Mouse (Mus musculus) MEL (cell line): Measurements from ENCODE around the gene Nfe2. TPM values are rescaled to one million over a fixed set of nuclear protein-coding genes. Genes with fewer than 3 reads are reported as not detected.

Experiments used
- DNase-seq: peaks from one replicate; pipeline ENCODE4 v3.0.0; 2011; ENCODE audit warnings: low read depth, low spot score
- H3K27ac ChIP-seq: 2 replicates; pipeline ENCODE4 v1.5.1; 2012; ENCODE audit warnings: low read depth, mild to moderate bottlenecking, control low read depth, low read length, moderate library complexity; ENCODE audit not compliant: control insufficient read depth
- H3K27me3 ChIP-seq, 2 experiments: fragments of 150-350 bp in 1 of 2; sonication (generic) in 1 of 2; 2 replicates each; pipeline ENCODE4 v1.6.1; 2012; ENCODE audit warnings: low read length in 2 of 2, mild to moderate bottlenecking in 2 of 2, improper control_type of control experiment in 1 of 2, moderate library complexity in 1 of 2; ENCODE audit not compliant: insufficient read depth in 2 of 2, control insufficient read depth in 1 of 2
- H3K36me3 ChIP-seq, 2 experiments: 2 replicates each; pipeline ENCODE4 v1.6.1; 2012 to 2014; ENCODE audit warnings: low read length in 2 of 2, improper control_type of control experiment in 1 of 2, inconsistent platforms in 1 of 2, mild to moderate bottlenecking in 1 of 2; ENCODE audit not compliant: insufficient read depth in 2 of 2, control insufficient read depth in 1 of 2
- H3K4me1 ChIP-seq, 2 experiments: fragments of 150-350 bp in 1 of 2; sonication (generic) in 1 of 2; 2 replicates each; pipeline ENCODE4 v1.6.1; 2012; ENCODE audit warnings: low read length in 2 of 2, improper control_type of control experiment in 1 of 2, mild to moderate bottlenecking in 1 of 2; ENCODE audit not compliant: insufficient read depth in 2 of 2, control insufficient read depth in 1 of 2
- H3K4me3 ChIP-seq, 2 experiments: fragments of 150-350 bp in 1 of 2; sonication (generic) in 1 of 2; 2 replicates each; pipeline ENCODE4 v1.5.1; 2012; ENCODE audit warnings: low read depth in 2 of 2, low read length in 2 of 2, mild to moderate bottlenecking in 2 of 2, moderate library complexity in 2 of 2, control low read depth in 1 of 2, improper control_type of control experiment in 1 of 2; ENCODE audit not compliant: control insufficient read depth in 1 of 2, insufficient read depth in 1 of 2
- H3K79me2 ChIP-seq: 2 replicates; pipeline ENCODE4 v1.6.1; 2012; ENCODE audit warnings: mild to moderate bottlenecking, low read length, moderate library complexity; ENCODE audit not compliant: control insufficient read depth, poor library complexity, insufficient read depth
- H3K9ac ChIP-seq: 2 replicates; pipeline ENCODE4 v1.6.1; 2012; ENCODE audit warnings: low read depth, mild to moderate bottlenecking, control low read depth, low read length, moderate library complexity; ENCODE audit not compliant: control insufficient read depth, poor library complexity, severe bottlenecking
- H3K9me3 ChIP-seq: fragments of 150-350 bp; sonication (generic); replicated peaks from 2 replicates; pipeline ENCODE4 v1.6.1; 2012; ENCODE audit warnings: mild to moderate bottlenecking, low read length, improper control_type of control experiment, moderate library complexity; ENCODE audit not compliant: insufficient read depth
- CHD1 ChIP-seq: IDR thresholded peaks from 2 replicates; pipeline ENCODE4 v1.6.1; 2012; ENCODE audit warnings: low read depth, mild to moderate bottlenecking, inconsistent platforms, low read length, improper control_type of control experiment
- CTCF ChIP-seq, 3 experiments: IDR thresholded peaks in 2 of 3; conservative IDR thresholded peaks in 1 of 3; 2 replicates each; pipeline ENCODE4 v1.5.1; 2011 to 2012; ENCODE audit warnings: low read length in 3 of 3, low read depth in 2 of 3, mild to moderate bottlenecking in 2 of 3, improper control_type of control experiment in 1 of 3, inconsistent platforms in 1 of 3, mixed read lengths in 1 of 3, moderate library complexity in 1 of 3; ENCODE audit not compliant: control insufficient read depth in 1 of 3, insufficient read depth in 1 of 3, poor library complexity in 1 of 3, severe bottlenecking in 1 of 3
- EP300 ChIP-seq, 2 experiments: IDR thresholded peaks; 2 replicates each; pipeline ENCODE4 v1.6.1; 2011; ENCODE audit warnings: improper control_type of control experiment in 2 of 2, low read length in 2 of 2, low read depth in 1 of 2, mild to moderate bottlenecking in 1 of 2
- GATA1 ChIP-seq: IDR thresholded peaks from 2 replicates; pipeline ENCODE4 v1.6.1; 2011; ENCODE audit warnings: low read depth, low read length, improper control_type of control experiment
- HCFC1 ChIP-seq: IDR thresholded peaks from 2 replicates; pipeline ENCODE4 v1.6.1; 2012; ENCODE audit warnings: low read depth, mild to moderate bottlenecking, inconsistent platforms, low read length, improper control_type of control experiment, moderate library complexity
- JUND ChIP-seq: IDR thresholded peaks from 2 replicates; pipeline ENCODE4 v1.6.1; 2011; ENCODE audit warnings: low read depth, mild to moderate bottlenecking, improper control_type of control experiment, low read length
- MAFK ChIP-seq: IDR thresholded peaks from 2 replicates; pipeline ENCODE4 v1.6.1; 2011; ENCODE audit warnings: low read depth, mild to moderate bottlenecking, low read length, improper control_type of control experiment, borderline replicate concordance
- MAX ChIP-seq: IDR thresholded peaks from 2 replicates; pipeline ENCODE4 v1.6.1; 2011; ENCODE audit warnings: low read length, improper control_type of control experiment
- MAZ ChIP-seq: IDR thresholded peaks from 2 replicates; pipeline ENCODE4 v1.6.1; 2012; ENCODE audit warnings: low read depth, mild to moderate bottlenecking, inconsistent platforms, low read length, improper control_type of control experiment
- MYC ChIP-seq: IDR thresholded peaks from 2 replicates; pipeline ENCODE4 v1.6.1; 2011; ENCODE audit warnings: low read depth, mild to moderate bottlenecking, low read length, improper control_type of control experiment, moderate library complexity
- NRF1 ChIP-seq: IDR thresholded peaks from 2 replicates; pipeline ENCODE4 v1.6.1; 2014; ENCODE audit warnings: low read depth, mild to moderate bottlenecking, inconsistent platforms, low read length, improper control_type of control experiment, moderate library complexity; ENCODE audit not compliant: poor library complexity, insufficient read depth, severe bottlenecking
- POLR2A ChIP-seq, 2 experiments: IDR thresholded peaks; 2 replicates each; pipeline ENCODE4 v1.6.1; 2011 to 2012; ENCODE audit warnings: low read length in 2 of 2, mild to moderate bottlenecking in 2 of 2, control low read depth in 1 of 2, improper control_type of control experiment in 1 of 2, low read depth in 1 of 2, moderate library complexity in 1 of 2; ENCODE audit not compliant: control insufficient read depth in 1 of 2, insufficient read depth in 1 of 2, poor library complexity in 1 of 2
- POLR2AphosphoS2 ChIP-seq: IDR thresholded peaks from 2 replicates; pipeline ENCODE4 v1.6.1; 2011; ENCODE audit warnings: low read length, improper control_type of control experiment
- POLR2AphosphoS5 ChIP-seq: IDR thresholded peaks from 2 replicates; pipeline ENCODE4 v1.6.1; 2012; ENCODE audit warnings: low read depth, borderline replicate concordance, mild to moderate bottlenecking, inconsistent platforms, low read length, moderate library complexity, mixed read lengths
- SIN3A ChIP-seq: IDR thresholded peaks from 2 replicates; pipeline ENCODE4 v1.6.1; 2012; ENCODE audit warnings: low read length, improper control_type of control experiment, inconsistent platforms
- TCF12 ChIP-seq: IDR thresholded peaks from 2 replicates; pipeline ENCODE4 v1.6.1; 2014; ENCODE audit warnings: low read depth, mild to moderate bottlenecking, inconsistent platforms, low read length, improper control_type of control experiment, moderate library complexity
- UBTF ChIP-seq: IDR thresholded peaks from 2 replicates; pipeline ENCODE4 v1.6.1; 2012; ENCODE audit warnings: low read depth, mild to moderate bottlenecking, inconsistent platforms, low read length, improper control_type of control experiment, moderate library complexity, borderline replicate concordance; ENCODE audit not compliant: insufficient read depth
- USF1 ChIP-seq: IDR thresholded peaks from 2 replicates; pipeline ENCODE4 v1.6.1; 2014; ENCODE audit warnings: low read depth, mild to moderate bottlenecking, inconsistent platforms, low read length, improper control_type of control experiment, moderate library complexity
- USF2 ChIP-seq, 2 experiments: IDR thresholded peaks; 2 replicates each; pipeline ENCODE4 v1.6.1; 2011 to 2012; ENCODE audit warnings: improper control_type of control experiment in 2 of 2, low read length in 2 of 2, borderline replicate concordance in 1 of 2, inconsistent platforms in 1 of 2, low read depth in 1 of 2, mild to moderate bottlenecking in 1 of 2; ENCODE audit not compliant: insufficient read depth in 1 of 2
- ZC3H11A ChIP-seq: IDR thresholded peaks from 2 replicates; pipeline ENCODE4 v1.6.1; 2012; ENCODE audit warnings: low read depth, mild to moderate bottlenecking, inconsistent platforms, low read length, improper control_type of control experiment
- ZKSCAN1 ChIP-seq: IDR thresholded peaks from 2 replicates; pipeline ENCODE4 v1.6.1; 2012; ENCODE audit warnings: low read depth, mild to moderate bottlenecking, inconsistent platforms, low read length, improper control_type of control experiment, moderate library complexity
- ZMIZ1 ChIP-seq: IDR thresholded peaks from 2 replicates; pipeline ENCODE4 v1.6.1; 2012; ENCODE audit warnings: low read depth, mild to moderate bottlenecking, inconsistent platforms, low read length, improper control_type of control experiment, moderate library complexity
- ZNF384 ChIP-seq: IDR thresholded peaks from 2 replicates; pipeline ENCODE4 v1.6.1; 2012; ENCODE audit warnings: low read depth, mild to moderate bottlenecking, inconsistent platforms, low read length, improper control_type of control experiment
- polyA plus RNA-seq, 2 experiments: library from polyadenylated mRNA; stranded (reverse) in 1 of 2; unstranded in 1 of 2; fragments of >175 nt in 1 of 2; fragments of >200 nt in 1 of 2; gene quantifications; 2 replicates each; pipeline versions ENCODE4 v1.2.1 to v1.2.4; 2012; ENCODE audit warnings: low replicate concordance in 2 of 2, low read depth in 1 of 2; ENCODE audit not compliant: insufficient read length in 2 of 2, insufficient read depth in 1 of 2, missing spikeins in 1 of 2
- total RNA-seq: library from RNA; depleted of rRNA; stranded (reverse); fragments of 300-350 nt; gene quantifications from 2 replicates; pipeline ENCODE4 v1.2.3, GENCODE M21; 2012

Nfe2 gene
- total and polyA plus RNA-seq, 3 experiments: 74.6 to 103 TPM; not detected in 1

DNA sequence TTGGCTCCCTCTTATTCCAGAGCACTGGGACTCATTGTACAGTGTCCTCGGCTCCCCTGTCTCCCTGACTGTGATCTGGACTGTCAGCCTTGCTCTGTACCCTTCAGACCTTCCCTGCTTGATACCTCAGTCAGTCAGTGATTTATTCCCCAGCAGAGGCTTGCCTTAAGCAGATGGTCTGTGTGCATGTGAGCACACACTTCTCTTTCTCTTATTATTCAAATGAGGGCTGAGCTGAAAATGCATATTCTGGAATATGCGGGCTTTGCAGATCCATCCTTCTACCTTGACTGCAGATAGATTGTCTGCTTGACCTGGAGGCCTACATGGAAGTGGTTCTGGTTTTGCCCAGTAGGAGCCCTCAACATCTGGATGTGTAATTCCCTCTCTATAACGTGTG, 39.8 kb upstream of the Nfe2 start (continued):
- TF ChIP-seq USF2 (IDR thresholded peaks at IDR 0.05; ENCODE audit: borderline replicate concordance in 1 of 2, insufficient read depth in 1 of 2, low read depth in 1 of 2, low read length in 2 of 2): no peak
- TF ChIP-seq, all 39 proteins: peak for 0

DNA sequence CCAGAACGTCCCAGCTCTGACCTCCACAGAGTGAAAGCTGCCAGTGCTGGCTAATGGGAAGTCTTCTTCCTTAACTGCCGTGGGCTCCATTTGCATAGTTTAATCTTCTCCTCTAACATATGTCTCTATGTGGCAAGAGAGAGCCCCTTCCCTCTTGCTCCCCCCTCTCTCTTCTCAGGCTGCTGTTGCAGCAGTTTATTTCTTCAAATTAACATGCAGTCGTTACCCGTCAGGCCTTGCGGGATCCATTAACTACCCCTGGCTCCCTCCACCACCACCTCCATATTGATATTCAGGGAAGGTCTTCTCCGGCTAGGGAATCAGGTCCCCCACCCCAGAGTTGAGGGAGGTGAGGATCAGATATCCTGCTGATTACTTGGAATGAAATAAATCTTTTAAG, 39.1 kb upstream of the Nfe2 start:
- Histone ChIP-seq H3K9me3 (no peaks in the 10 kb centered on the region), H3K27me3 (no peaks in the 10 kb centered on the region), H3K4me3 (no peak overlapping the region), H3K9ac (no peak overlapping the region), H3K79me2 (no peaks in the 10 kb centered on the region), H3K36me3 (no peaks in the 10 kb centered on the region), H3K4me1 (no peaks in the 10 kb centered on the region), H3K27ac (no peak overlapping the region)
- DNase-seq: no peak
- TF ChIP-seq EP300 (IDR thresholded peaks at IDR 0.05; ENCODE audit: low read depth in 1 of 2, low read length in 2 of 2): no peak
- TF ChIP-seq MAFK: no peak
- TF ChIP-seq GATA1: no peak
- no peak for TF ChIP-seq ZKSCAN1
- TF ChIP-seq ZNF384: no peak
- no peak for TF ChIP-seq USF1
- TF ChIP-seq POLR2AphosphoS2: no peak

DNA sequence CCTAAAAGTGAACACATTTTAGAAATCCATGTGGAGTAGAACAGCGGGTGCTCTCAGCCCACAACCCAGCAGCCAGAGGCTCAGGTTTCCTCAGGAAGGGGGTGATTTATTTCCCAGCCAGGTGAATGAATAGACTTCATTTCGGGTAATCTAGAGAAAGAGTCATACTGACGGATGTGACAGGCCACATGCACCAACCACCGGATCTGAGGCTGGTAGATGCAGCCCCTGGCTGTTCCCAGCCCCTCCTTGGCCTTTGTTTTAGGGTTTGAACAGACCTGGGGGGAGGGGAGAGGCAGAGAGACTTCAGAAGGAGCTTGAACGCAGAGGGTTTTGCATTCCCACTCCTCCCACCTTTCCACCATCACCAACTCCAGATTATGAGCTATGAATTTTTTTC, 37.6 kb upstream of the Nfe2 start:
- H3K9me3 ChIP-seq: no peaks in the 10 kb centered on the region
- no peaks in the 10 kb centered on the region for H3K27me3 ChIP-seq
- no peaks in the 10 kb centered on the region for H3K79me2 ChIP-seq
- H3K9ac ChIP-seq: no peak overlapping the region
- no peak overlapping the region for H3K27ac ChIP-seq
- DNase-seq: no peak
- TF ChIP-seq SIN3A: no peak
- no peak for TF ChIP-seq EP300 (IDR thresholded peaks at IDR 0.05; ENCODE audit: low read depth in 1 of 2, low read length in 2 of 2)
- no peak for TF ChIP-seq MAX
- TF ChIP-seq USF1: no peak
- TF ChIP-seq JUND: no peak
- TF ChIP-seq ZC3H11A: no peak
- no peak for TF ChIP-seq MAZ
- no peak for TF ChIP-seq ZMIZ1
- no peak for TF ChIP-seq UBTF
- TF ChIP-seq ZNF384: no peak
- no peak for TF ChIP-seq NRF1
- no peak for TF ChIP-seq HCFC1
- TF ChIP-seq POLR2AphosphoS5: no peak
- TF ChIP-seq POLR2A (IDR thresholded peaks at IDR 0.05; ENCODE audit: control insufficient read depth in 1 of 2, insufficient read depth in 1 of 2, low read depth in 1 of 2, low read length in 2 of 2, poor library complexity in 1 of 2): no peak
- no peak for TF ChIP-seq TCF12
- TF ChIP-seq USF2 (IDR thresholded peaks at IDR 0.05; ENCODE audit: borderline replicate concordance in 1 of 2, insufficient read depth in 1 of 2, low read depth in 1 of 2, low read length in 2 of 2): no peak
- TF ChIP-seq CHD1: no peak
- TF ChIP-seq MYC: no peak
- no peak for TF ChIP-seq CTCF (IDR thresholded peaks at IDR 0.05 in 2 of 3, conservative IDR thresholded peaks at IDR 0.05 in 1 of 3; ENCODE audit: control insufficient read depth in 1 of 3, insufficient read depth in 1 of 3, low read depth in 2 of 3, low read length in 3 of 3, poor library complexity in 1 of 3, severe bottlenecking in 1 of 3)
- no peaks in the 10 kb centered on the region for H3K36me3 ChIP-seq
- no peaks in the 10 kb centered on the region for H3K4me1 ChIP-seq
- H3K4me3 ChIP-seq: no peak overlapping the region
